Mouse (Mus musculus): ENCODE measurements at regions not wholly inside any gene's neighbourhood (a gene's known extent, or its start where the extent isn't known, plus 50 kb on each side); places are given as distances from the start of the nearest gene placed in this dataset.

DNA sequence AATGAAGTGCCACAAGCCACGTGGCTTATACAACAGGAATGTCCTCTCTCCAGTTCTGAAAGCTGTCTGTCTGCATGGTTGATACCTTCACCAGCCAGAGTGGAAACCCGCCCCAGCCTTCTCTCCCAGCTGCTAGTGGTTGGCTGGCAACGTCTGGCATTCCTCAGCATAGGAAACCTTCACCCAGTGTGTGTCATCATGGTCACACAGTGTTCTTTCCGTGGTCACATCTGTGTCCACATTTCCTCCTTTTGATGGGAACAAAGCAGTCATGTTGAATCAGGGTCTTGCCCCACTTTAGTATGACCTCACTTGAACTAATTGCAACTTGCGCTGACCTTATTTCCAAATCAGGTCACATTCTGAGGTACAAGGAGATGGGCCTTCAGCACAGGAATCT lies 128.1 kb downstream of the Efnb2 start:
- TF ChIP-seq CTCF (IDR thresholded peaks at IDR 0.05; ENCODE audit: control insufficient read depth, insufficient read depth, insufficient read length) (no peak), USF1 (IDR thresholded peaks at IDR 0.05; ENCODE audit: low read depth) (no peak)

Measured in C2C12 (cell line).